Mouse (Mus musculus): ENCODE measurements around the gene Plekha3.
A peak's percentile ranks its signal among the peaks of the same experiment; 100 is the strongest.

- TF ChIP-seq EP300 (IDR thresholded peaks at IDR 0.05; ENCODE audit: low read length) (no peak), ZNF384 (IDR thresholded peaks at IDR 0.05; ENCODE audit: low read depth, low read length) (no peak), CTCF (conservative IDR thresholded peaks at IDR 0.05 in 1 of 2, IDR thresholded peaks at IDR 0.05 in 1 of 2; ENCODE audit: low read depth in 2 of 2, low read length in 2 of 2) (peak; percentile 14 to 49; a peak in 2 of 4 replicates), UBTF (IDR thresholded peaks at IDR 0.05; ENCODE audit: low read depth, low read length) (no peak), POLR2AphosphoS2 (IDR thresholded peaks at IDR 0.05; ENCODE audit: low read depth, low read length) (no peak), RCOR1 (conservative IDR thresholded peaks at IDR 0.05; ENCODE audit: low read depth, low read length) (no peak)
These were observed 19.1 kb upstream of the Plekha3 start for GRCm38 (mm10) chr2:76655982-76656381.
